Mouse (Mus musculus) left cerebral cortex, adult 9 months (tissue): ENCODE measurements at regions not wholly inside any gene's neighbourhood (a gene's known extent, or its start where the extent isn't known, plus 50 kb on each side); places are given as distances from the start of the nearest gene placed in this dataset.

Experiments
- DNase-seq, 2 experiments: peaks; one replicate each; pipeline ENCODE4 v3.0.0; 2022; ENCODE audit warnings: low spot score in 2 of 2

DNA sequence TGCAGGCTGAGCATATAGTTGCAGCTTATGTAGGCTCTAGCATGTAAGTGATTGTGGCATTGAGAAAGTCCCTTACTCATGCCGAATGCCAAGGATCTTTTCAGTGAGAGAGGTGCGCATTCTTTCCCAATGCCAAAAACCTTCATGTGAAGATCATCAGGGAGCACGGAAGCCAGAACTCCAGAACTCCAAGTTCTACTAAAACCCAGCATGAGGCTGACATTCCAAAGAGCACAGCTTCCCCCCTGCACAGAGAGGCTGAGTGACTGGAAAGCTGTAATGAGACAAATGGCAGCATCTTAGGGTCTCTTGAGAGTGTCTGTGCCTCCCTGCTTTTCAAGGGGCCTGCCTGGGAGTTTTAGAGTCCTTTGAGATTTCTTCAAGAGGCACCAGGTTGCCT, 259.4 kb downstream of the Fzd1 start:
- no peak for DNase-seq

DNA sequence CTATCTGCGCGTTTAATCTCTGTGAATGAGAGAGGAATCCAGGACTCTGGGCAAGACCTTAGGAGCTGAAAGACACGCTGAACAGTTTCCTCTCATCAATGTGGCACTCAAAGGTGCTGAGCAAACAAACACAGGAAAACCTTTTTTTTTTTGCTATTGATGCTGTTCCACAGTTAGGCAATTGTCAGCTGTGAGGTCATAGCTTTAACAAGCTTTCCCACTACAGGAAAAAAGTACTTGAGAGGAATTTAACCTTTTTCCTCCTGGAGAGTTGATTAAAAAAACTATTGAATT, 261.0 kb downstream of the Fzd1 start:
- no peak for DNase-seq

DNA sequence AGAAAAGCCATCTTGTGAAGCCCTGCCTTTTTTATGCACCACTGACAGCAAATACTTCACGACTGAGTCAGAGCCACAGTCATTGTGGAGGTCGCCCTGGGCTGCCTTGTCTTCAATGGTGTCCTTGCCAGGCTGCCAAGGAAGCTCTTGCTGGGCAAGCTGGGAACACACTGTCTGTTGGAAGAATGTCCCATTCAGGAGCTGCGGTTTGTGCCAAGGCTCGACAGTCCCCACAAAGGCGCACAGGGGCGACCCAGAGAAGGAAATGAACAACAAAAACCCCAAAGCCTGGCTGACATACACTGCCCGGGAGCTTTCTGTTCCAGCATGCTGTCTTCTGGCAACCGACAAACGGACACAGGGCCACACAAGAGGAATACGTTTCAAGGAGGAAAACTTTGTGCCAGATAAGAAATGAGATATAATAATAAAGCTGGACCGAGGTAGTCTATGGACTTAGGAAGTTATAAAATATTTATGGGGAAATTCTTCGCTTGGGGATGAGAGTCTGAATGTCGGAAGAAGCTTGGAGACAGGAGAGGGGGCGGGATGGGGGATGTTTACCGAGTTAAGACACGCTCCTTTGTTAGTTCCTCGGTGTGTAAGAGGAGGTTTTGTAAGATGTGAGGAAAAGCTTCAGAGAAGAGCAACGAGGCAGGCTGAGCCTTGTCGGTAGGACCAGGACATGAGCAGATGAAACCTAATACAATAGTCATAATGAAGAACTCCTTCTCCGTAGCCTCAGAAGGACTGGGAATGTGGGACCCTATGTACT, 261.5 kb downstream of the Fzd1 start:
- peak in 1 of 2 experiments; percentile 38 for DNase-seq

DNA sequence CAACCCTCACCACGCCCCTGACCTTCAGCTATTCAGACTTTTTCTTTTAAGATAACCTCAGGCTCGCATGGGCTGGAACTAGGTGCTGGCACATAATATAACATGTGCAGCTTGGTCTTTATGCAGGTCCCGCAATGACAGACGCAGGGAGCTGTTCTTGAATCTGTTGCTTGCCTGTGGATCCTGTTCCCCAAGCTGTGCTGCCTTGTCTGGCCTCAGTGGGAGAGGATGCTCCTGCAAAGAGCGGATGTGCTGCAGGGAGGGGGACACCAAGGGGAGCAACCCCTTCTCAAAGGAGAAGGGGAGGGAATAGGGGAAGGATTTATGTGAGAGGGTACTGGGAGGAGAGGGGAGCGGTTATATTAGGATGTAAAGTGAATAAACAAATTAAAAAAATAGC, 262.4 kb downstream of the Fzd1 start:
- DNase-seq, result no peak

DNA sequence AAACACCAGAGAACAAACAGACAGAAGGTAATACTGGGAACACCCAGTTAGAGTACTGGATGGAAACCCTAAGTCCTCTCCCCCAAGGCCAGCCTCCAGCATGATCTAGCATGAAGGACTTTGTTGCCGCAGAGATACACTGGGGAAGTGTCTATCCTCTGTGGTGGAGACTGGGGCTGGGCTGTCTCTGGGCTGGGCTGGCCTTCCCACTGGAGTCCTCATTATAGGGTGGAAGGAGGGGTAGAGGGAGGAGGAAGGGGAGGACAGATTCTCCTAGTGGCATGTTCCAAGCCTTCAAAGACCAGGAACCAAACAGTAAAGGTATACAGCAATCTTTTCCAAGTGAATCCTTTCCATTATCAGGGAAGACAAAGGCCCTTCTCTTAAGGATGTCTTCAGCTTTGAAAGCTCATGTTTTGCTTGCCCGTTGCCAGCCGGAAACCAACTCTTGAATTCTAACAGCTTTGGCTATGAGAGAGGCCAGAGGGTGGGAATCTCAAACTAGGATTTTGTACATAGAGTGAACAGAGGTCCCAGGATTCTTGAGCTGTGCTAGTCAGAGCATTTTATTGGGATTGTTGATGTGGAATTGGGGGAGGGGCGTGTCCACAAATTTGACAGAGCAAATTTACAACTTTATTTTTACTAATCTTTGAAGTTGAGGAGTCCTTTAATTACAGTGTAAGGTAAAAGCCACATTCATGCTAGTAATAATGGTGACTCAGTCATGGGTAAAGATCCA, 271.3 kb downstream of the Fzd1 start:
- no peak for DNase-seq

DNA sequence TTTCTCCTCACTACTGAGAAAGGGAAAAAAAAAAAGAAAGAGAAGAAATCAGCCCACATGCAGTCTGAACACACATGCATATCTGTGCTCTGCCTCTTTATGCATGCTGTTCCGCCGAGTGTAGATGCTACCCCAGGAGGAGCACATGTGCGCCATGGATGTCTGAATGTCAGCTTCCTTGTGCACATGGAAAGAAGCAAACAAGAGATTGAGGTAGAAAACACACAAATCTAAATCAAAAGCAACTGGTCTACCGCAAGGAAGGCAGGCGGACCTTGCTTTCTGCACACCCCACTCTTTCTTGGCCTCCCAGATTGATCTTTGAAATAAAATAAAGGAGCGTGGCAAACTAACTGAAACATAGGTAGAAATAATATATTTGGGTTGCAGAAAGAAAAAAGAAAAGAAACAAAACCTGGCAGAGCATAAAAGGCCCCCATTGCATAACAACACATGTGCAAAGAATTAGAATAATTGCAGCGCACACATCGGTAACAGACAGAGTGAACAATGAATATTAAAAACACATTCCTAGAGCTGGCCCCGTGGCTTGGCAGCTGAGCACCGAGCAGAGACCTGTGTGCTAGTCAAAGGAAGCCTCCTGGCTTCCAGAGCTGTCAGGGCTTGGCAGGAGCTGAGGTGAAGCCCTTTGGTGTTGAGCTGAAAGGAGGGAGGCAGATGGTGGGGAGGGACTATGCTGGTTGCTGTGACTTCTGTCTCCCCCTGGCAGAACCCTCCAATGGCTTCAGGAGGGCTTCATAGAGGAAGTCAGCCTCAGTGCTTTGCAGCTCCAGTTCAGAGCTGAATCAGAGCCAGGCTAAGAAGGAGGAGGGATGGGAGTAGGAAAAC, 272.1 kb downstream of the Fzd1 start:
- DNase-seq, result peak in 1 of 2 experiments; percentile 12

DNA sequence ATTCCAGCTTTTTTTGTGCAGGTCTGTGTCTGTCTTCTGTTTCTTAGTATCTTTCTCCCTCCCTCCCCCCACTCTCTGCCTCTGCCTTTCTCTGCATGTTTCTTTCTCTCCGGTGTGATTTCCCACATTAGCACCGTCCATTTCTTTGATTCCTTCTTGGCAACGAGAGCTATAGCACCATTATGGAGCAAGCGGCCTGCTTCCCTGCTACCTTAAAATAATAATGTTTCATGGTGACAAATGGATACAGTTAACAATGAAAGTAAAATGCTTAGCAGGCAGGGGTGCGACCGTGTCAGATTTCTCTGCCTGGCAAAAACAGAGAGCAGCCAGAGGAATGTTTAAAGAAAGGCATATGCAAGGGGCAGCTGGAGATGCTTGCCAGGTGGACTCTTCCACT, 273.1 kb downstream of the Fzd1 start:
- DNase-seq, result no peak

DNA sequence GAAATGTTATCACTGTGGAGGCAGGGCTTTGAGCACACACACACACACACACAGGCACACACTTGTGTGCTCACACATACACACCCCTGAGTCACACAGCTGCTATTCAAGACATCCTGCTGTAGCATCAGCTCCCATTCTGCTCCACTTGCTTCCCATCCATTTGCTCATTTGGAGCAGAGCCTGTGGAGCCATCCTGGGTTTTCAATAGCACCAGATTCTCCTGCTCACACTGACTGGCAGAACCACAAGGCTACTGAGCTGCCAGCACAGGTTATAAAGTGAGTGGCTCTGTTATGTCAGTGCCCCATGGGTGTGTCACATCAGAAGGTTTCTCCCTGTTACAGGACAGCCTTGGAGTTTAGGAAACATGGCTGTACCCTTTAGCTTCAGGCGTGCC, 273.7 kb downstream of the Fzd1 start:
- no peak for DNase-seq

DNA sequence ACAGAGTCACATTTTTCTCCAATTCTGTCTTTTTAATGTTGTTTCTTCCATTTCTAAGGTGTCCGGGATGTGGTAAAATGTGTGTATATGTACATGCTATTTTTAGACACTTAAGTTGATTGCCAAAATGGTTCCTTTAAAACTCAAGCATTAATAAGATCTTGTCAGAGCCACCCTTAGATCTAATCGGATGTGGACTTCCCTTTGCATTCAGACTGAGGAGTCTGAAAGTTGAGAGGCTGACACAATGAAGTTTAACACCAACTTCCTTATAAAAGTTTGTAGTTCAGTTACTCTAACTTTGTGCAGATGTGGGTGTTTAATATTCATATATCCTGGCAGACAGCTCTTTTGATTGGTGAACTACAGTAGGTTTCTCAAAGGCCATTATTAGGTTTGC, 282.1 kb downstream of the Mterf1b start:
- DNase-seq, result no peak
